Mouse (Mus musculus): Measurements from ENCODE around the gene Ifnb1. TPM values are rescaled to one million over a fixed set of nuclear protein-coding genes. Genes with fewer than 3 reads are reported as not detected.

Gene Ifnb1
- polyA plus RNA-seq, 1 experiment from 2014 or later: not detected

DNA sequence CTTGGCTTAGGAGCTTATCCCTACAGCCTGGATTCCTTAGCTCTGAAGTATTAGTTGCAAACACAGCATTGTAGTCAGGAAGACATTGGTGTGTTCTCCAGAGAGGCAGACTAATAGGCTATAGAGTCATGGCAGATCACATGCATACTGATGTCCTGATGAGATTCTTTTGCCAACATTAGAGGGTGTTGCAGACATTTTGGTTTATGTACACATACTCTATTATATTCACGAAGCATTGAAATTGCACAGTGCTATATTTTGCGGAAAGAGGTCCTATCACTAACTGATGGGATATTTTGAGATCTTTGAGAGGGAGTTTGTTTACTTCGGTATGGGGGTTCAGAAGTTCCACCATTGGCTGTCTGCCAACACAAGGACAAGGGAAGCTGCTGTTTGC is 34.5 kb downstream of the Ifnb1 start:
- Histone ChIP-seq H3K4me2 (no peak overlapping the region), H3K36me3 (replicated peaks) (no peaks in the 10 kb centered on the region), H3K27me3 (replicated peaks) (no peaks in the 10 kb centered on the region), H3K9me3 (no peaks in the 10 kb centered on the region), H3K4me1 (no peaks in the 10 kb centered on the region), H3K4me3 (no peak overlapping the region), H3K27ac (no peak overlapping the region), H3K9ac (no peak overlapping the region)
- no peak for ATAC-seq (replicated peaks)
- WGBS: 83% methylated on average over 3 of the region's 3 CpGs

- Histone ChIP-seq H3K4me2 (no peak overlapping the region), H3K4me1 (no peaks in the 10 kb centered on the region), H3K4me3 (no peak overlapping the region), H3K9me3 (no peaks in the 10 kb centered on the region), H3K9ac (no peak overlapping the region), H3K36me3 (replicated peaks) (no peaks in the 10 kb centered on the region), H3K27ac (no peak overlapping the region), H3K27me3 (replicated peaks) (no peaks in the 10 kb centered on the region)
- no peak for ATAC-seq (replicated peaks)
- 81% methylated on average over 6 of the region's 6 CpGs for WGBS
These were observed 42.4 kb downstream of the Ifnb1 start for GRCm38 (mm10) chr4:88480130-88480529.

- no peaks in the 10 kb centered on the region for H3K27me3 ChIP-seq (replicated peaks)
- no peak overlapping the region for H3K4me3 ChIP-seq
- no peaks in the 10 kb centered on the region for H3K9me3 ChIP-seq
- no peak overlapping the region for H3K9ac ChIP-seq
- WGBS: 88% methylated on average over 9 of the region's 9 CpGs
- no peak for ATAC-seq (replicated peaks)
- H3K4me2 ChIP-seq: no peak overlapping the region
- H3K36me3 ChIP-seq (replicated peaks): no peaks in the 10 kb centered on the region
- H3K27ac ChIP-seq: no peak overlapping the region
- H3K4me1 ChIP-seq: no peaks in the 10 kb centered on the region
These were observed 43.8 kb downstream of the Ifnb1 start for GRCm38 (mm10) chr4:88478809-88479186.

DNA sequence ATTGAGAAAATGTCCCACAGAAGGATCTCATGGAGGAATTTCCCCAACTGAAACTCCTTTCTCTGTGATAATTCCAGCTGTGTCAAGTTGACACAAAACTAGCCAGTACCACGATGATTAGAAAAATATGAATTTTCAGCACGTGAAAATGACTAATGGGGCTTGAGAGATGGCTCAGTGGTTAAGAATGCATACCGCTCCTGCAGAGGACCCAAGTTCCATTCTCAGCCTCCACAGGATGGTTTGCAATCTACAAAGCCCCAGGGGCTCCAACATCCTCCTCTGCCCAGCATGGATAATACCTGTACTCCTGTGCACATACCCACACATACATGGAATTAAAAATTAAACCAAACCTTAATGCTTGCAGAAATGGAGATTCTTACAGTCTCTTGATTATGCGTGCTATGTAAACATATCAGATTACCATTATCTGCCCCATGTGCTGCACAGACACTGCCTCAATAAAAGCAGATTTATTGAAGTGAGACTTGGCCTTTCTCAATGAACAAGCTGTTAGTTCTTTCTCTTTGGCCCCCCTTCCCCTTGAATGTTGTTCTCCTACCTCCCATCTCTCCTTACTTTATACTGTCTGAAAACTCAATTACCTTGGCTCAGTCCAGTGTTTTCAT is 44.3 kb downstream of the Ifnb1 start:
- 85% methylated on average over 4 of the region's 4 CpGs for WGBS
- H3K4me2 ChIP-seq: no peak overlapping the region
- H3K27ac ChIP-seq: no peak overlapping the region
- ATAC-seq (replicated peaks): no peak
- H3K27me3 ChIP-seq (replicated peaks): no peaks in the 10 kb centered on the region
- no peaks in the 10 kb centered on the region for H3K9me3 ChIP-seq
- no peak overlapping the region for H3K4me3 ChIP-seq
- H3K36me3 ChIP-seq (replicated peaks): no peaks in the 10 kb centered on the region
- H3K9ac ChIP-seq: no peak overlapping the region
- H3K4me1 ChIP-seq: no peaks in the 10 kb centered on the region

- H3K4me2 ChIP-seq: no peak overlapping the region
- H3K27ac ChIP-seq: no peak overlapping the region
- 75% methylated on average over 4 of the region's 4 CpGs for WGBS
- no peaks in the 10 kb centered on the region for H3K27me3 ChIP-seq (replicated peaks)
- no peak for ATAC-seq (replicated peaks)
- H3K9ac ChIP-seq: no peak overlapping the region
- no peaks in the 10 kb centered on the region for H3K4me1 ChIP-seq
- H3K4me3 ChIP-seq: no peak overlapping the region
- no peaks in the 10 kb centered on the region for H3K36me3 ChIP-seq (replicated peaks)
- no peaks in the 10 kb centered on the region for H3K9me3 ChIP-seq
These were observed 45.9 kb downstream of the Ifnb1 start for GRCm38 (mm10) chr4:88476511-88477210.

DNA sequence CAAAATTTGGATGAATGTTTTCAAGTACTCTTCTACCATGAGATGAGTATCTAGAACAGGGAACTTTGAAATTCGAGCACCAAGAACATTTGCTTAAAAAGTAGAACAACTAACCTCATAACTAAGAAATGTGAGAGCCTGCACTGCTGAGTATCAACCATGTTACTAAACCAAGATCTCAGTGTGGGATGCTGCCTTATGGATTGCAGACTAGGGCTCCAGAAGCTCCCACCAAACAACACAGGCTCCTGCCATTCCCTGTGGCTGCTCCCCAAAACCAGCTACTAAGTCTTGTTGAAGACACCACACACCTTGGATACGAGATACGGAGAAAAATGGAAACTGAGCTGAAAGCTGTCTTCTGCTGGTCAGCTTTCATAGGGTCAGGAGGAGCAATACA is 46.5 kb downstream of the Ifnb1 start:
- Histone ChIP-seq H3K27me3 (replicated peaks) (no peaks in the 10 kb centered on the region), H3K36me3 (replicated peaks) (no peaks in the 10 kb centered on the region), H3K9me3 (no peaks in the 10 kb centered on the region), H3K27ac (no peak overlapping the region), H3K4me3 (no peak overlapping the region), H3K4me2 (no peak overlapping the region), H3K9ac (no peak overlapping the region), H3K4me1 (no peaks in the 10 kb centered on the region)
- WGBS: 86% methylated on average over 3 of the region's 3 CpGs
- ATAC-seq (replicated peaks): no peak

Other genes with a start within 250 kb of the Ifnb1 start
- 3.9 TPM in 2 replicates for gene Hacd4, start 83.8 kb downstream of the Ifnb1 start, polyA plus RNA-seq (2015; fragmentation: Nextera tagmentation; extraction: Ambion mirVana)
- gene Ifna15, start 35.5 kb upstream of the Ifnb1 start, polyA plus RNA-seq (2015; fragmentation: Nextera tagmentation; extraction: Ambion mirVana): not detected in 2 replicates
- gene Ifna14, start 49.0 kb upstream of the Ifnb1 start, polyA plus RNA-seq (2015; fragmentation: Nextera tagmentation; extraction: Ambion mirVana): not detected in 2 replicates
- not detected in 2 replicates for gene Ifna9, start 69.6 kb upstream of the Ifnb1 start, polyA plus RNA-seq (2015; fragmentation: Nextera tagmentation; extraction: Ambion mirVana)
- not detected in 2 replicates for gene Ifna12, start 80.6 kb upstream of the Ifnb1 start, polyA plus RNA-seq (2015; fragmentation: Nextera tagmentation; extraction: Ambion mirVana)
- not detected in 2 replicates for gene C87499, start 111.6 kb upstream of the Ifnb1 start, polyA plus RNA-seq (2015; fragmentation: Nextera tagmentation; extraction: Ambion mirVana)
- gene Ifna13, start 121.7 kb upstream of the Ifnb1 start, polyA plus RNA-seq (2015; fragmentation: Nextera tagmentation; extraction: Ambion mirVana): not detected in 2 replicates
- not detected in 2 replicates for gene Ifna16, start 154.2 kb upstream of the Ifnb1 start, polyA plus RNA-seq (2015; fragmentation: Nextera tagmentation; extraction: Ambion mirVana)
- gene Ifna2, start 161.1 kb upstream of the Ifnb1 start, polyA plus RNA-seq (2015; fragmentation: Nextera tagmentation; extraction: Ambion mirVana): not detected in 2 replicates
- gene Ifnab, start 168.6 kb upstream of the Ifnb1 start, polyA plus RNA-seq (2015; fragmentation: Nextera tagmentation; extraction: Ambion mirVana): not detected in 2 replicates
- gene Gm26566, start 199.0 kb upstream of the Ifnb1 start, polyA plus RNA-seq (2015; fragmentation: Nextera tagmentation; extraction: Ambion mirVana): 1.2 and 1.6 TPM in 2 replicates
- 112 and 117 TPM in 2 replicates for gene Klhl9, start 199.7 kb upstream of the Ifnb1 start, polyA plus RNA-seq (2015; fragmentation: Nextera tagmentation; extraction: Ambion mirVana)
- gene Gm13271, start 232.1 kb upstream of the Ifnb1 start, polyA plus RNA-seq (2015; fragmentation: Nextera tagmentation; extraction: Ambion mirVana): not detected in 2 replicates
- gene Gm13283, start 237.3 kb upstream of the Ifnb1 start, polyA plus RNA-seq (2015; fragmentation: Nextera tagmentation; extraction: Ambion mirVana): not detected in 2 replicates